Mouse (Mus musculus): Measurements from ENCODE around the gene Rhox3f. TPM values are rescaled to one million over a fixed set of nuclear protein-coding genes. Genes with fewer than 3 reads are reported as not detected.

Gene Rhox3f
- total RNA-seq (2023), result not detected

GRCm38 (mm10) chrX:37580692-37581091 lies at the start of gene Rhox3f:
Gene Rhox3f, plus strand, starts transcription at chrX:37580992.

GRCm38 (mm10) chrX:37541719-37542118 lies 39.1 kb upstream of the Rhox3f start, which contains the start of gene Rhox3e:
Gene Rhox3e, plus strand, starts transcription at chrX:37542019.

GRCm38 (mm10) chrX:37557112-37557511 lies 23.7 kb upstream of the Rhox3f start, which contains the start of gene Rhox4e:
Gene Rhox4e, plus strand, starts transcription at chrX:37557412.

GRCm38 (mm10) chrX:37571105-37571504 lies 9.7 kb upstream of the Rhox3f start, which contains the start of gene Rhox2f:
Gene Rhox2f, plus strand, starts transcription at chrX:37571405.

GRCm38 (mm10) chrX:37607604-37608003 lies 26.8 kb downstream of the Rhox3f start, which contains the start of gene Rhox4f:
Gene Rhox4f, minus strand, starts transcription at chrX:37607704.

GRCm38 (mm10) chrX:37628512-37628911 lies 47.7 kb downstream of the Rhox3f start, which contains the start of gene Rhox3g:
Gene Rhox3g, minus strand, starts transcription at chrX:37628612.

Other genes with a start within 250 kb of the Rhox3f start
- not detected for gene Rhox3a2, start 201.0 kb upstream of the Rhox3f start, total RNA-seq (2023)
- gene Rhox4a2, start 190.1 kb upstream of the Rhox3f start, total RNA-seq (2023), result not detected
- not detected for gene Rhox2b, start 168.9 kb upstream of the Rhox3f start, total RNA-seq (2023)
- gene Rhox4b, start 148.5 kb upstream of the Rhox3f start, total RNA-seq (2023), result not detected
- gene Rhox2c, start 127.3 kb upstream of the Rhox3f start, total RNA-seq (2023), result not detected
- not detected for gene Rhox3c, start 122.4 kb upstream of the Rhox3f start, total RNA-seq (2023)
- not detected for gene Rhox4c, start 100.7 kb upstream of the Rhox3f start, total RNA-seq (2023)
- gene Rhox2d, start 87.6 kb upstream of the Rhox3f start, total RNA-seq (2023), result not detected
- not detected for gene Rhox4d, start 66.6 kb upstream of the Rhox3f start, total RNA-seq (2023)
- gene Rhox2e, start 50.5 kb upstream of the Rhox3f start, total RNA-seq (2023), result not detected
- gene Rhox3e, start 39.0 kb upstream of the Rhox3f start, total RNA-seq (2023), result not detected
- gene Rhox4e, start 23.6 kb upstream of the Rhox3f start, total RNA-seq (2023), result not detected
- not detected for gene Rhox2f, start 9.6 kb upstream of the Rhox3f start, total RNA-seq (2023)
- not detected for gene Rhox4f, start 26.7 kb downstream of the Rhox3f start, total RNA-seq (2023)
- not detected for gene Rhox3g, start 47.6 kb downstream of the Rhox3f start, total RNA-seq (2023)
- not detected for gene Rhox2g, start 62.5 kb downstream of the Rhox3f start, total RNA-seq (2023)
- not detected for gene Rhox4g, start 70.3 kb downstream of the Rhox3f start, total RNA-seq (2023)
- gene Rhox3h, start 87.8 kb downstream of the Rhox3f start, total RNA-seq (2023), result not detected
- not detected for gene Rhox2h, start 92.3 kb downstream of the Rhox3f start, total RNA-seq (2023)
- not detected for gene Rhox5, start 223.8 kb downstream of the Rhox3f start, total RNA-seq (2023)
- gene Rhox6, start 245.9 kb downstream of the Rhox3f start, total RNA-seq (2023), result not detected

Data from CD8-positive naive resting alpha-beta T cell, adult 57 days (primary cell).